Mouse (Mus musculus) spleen, adult 12 weeks (tissue): ENCODE results near the gene Slc10a7.

ENCODE experiments used
- DNase-seq: peaks from one replicate; pipeline ENCODE4 v3.0.0; 2022; ENCODE audit warnings: low spot score

Gene Slc10a7

DNA sequence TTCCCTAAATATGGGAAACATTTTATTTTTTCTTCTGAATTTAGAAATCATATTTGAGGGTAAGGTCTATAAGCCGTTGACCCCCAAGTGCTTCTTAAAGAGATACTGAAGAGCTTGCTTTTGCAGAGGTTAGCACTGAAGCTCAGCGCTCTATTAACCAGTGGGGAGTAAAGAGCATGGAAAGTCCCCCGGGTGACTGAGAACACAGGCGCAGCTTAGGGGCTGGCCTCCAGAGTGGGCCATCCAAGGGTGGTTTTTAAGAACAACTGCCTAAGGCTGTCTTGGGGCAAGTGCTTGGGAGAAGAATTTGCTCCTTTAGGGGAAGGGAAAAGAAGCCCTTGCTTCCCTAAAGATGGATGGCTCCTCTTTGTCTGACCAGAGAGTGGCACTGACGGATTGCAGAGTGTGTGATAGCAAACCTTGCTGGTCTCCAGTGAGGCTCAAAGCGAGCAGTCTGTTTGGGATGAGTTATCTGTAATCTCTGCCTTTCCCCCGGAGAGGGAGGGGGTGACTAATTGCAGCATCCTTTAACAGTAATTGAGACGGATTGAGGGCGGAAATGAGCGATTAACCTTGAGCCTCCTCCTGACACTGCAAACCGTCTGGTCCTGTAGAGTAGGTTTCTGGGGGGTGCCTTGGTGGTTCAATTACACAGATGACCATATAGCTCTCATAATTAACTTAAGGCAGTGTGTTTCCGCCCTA lies 115.7 kb downstream of the Slc10a7 start:
- DNase-seq = no peak

DNA sequence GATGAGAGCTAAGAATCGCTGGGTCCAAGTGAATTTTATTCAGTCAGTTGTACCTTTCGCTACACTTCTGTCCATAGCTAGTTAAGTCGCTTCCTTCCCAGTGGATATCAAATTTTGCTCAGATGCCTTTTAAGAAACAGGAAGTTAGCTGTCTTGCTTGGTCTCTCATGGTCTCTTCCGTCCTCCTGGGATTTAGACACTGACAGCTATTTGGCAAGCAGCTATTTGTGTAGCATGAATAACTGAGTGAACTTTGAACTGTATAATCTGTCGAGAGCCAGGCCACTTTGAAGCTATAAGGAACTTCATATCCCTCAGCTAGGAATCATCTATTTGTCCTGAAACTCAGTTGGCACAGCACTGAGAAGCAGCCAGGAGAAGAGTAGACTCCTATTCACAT lies 117.5 kb downstream of the Slc10a7 start:
- no peak for DNase-seq

GRCm38 (mm10) chr8:78627793-78628192 lies 118.6 kb downstream of the Slc10a7 start:
- DNase-seq = no peak

DNA sequence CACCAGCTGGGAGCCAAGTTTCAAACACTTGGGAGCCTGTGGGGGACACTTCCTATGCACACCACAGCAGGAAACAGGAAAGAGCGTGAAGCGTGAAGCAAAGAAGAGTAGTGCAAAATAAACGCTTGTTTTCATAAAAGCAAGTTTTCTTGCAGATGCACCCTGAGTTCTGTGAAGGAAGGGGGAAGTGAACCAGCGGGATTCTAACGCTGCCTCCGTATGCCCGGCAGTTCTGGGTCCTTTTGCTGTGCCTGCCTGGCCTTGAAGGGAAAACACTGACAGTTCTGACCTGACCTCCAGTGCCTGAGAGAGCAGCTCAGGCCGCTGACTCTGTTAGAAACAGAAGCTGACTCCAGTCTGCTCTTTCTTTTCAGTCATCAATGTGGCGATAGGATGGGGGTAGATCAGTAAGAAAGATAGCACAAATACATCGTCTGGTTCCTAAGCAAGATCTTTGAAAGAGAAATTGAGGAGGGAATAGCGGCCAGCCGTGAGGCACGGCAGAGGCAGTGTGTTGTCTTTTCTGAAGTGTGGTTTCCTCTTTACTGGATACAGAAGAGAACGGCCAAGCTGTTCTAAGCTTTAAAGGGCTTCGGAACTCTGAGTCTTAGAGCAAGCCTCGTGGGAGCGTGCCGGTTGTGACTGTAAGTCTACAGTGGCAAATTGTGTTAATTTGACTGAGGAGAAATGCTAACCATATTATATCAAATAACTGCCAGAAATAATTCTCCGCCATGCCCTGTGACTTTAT lies 121.4 kb downstream of the Slc10a7 start:
- DNase-seq = no peak

DNA sequence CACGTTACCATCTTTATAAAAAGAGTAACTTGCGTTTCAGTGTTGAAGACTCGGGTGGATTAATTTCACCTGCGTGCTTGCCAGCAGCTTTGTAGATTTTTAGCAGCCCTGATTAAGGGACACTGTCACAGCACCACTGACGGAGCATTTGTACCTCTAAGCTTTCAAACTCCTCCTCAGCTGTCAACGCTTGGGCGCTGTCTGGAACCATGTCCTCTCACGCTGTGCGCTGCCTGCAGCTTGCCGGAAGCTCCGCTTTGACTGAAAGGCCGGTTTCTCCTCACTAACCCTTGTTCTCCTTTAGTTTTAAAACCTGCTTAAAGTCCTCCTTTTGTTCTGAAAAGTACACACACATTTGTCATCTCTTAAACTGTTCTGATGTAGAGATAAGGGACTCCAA lies 123.9 kb downstream of the Slc10a7 start:
- no peak for DNase-seq

DNA sequence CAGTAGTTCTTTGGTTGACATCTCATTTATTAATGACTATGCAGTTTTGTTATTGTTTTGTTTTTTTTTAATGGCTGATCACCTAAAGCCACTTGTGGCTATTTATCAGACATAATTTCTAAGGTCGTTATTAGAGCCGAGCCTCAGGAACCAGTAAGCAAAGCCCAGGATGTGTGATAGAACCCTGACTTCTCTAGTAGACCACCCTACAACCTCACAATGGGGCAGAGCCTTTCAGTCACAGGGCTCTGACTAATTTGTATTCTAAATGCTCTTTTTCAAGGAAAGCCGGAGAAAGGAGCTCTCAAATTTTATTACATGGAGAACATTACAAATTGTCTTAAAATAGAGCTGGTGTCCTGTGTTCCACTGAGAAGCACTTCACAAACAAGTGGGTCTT lies 124.9 kb downstream of the Slc10a7 start:
- DNase-seq = no peak

GRCm38 (mm10) chr8:78634523-78635240 lies 125.5 kb downstream of the Slc10a7 start:
- no peak for DNase-seq

GRCm38 (mm10) chr8:78635241-78635771 lies 126.2 kb downstream of the Slc10a7 start:
- DNase-seq = no peak

DNA sequence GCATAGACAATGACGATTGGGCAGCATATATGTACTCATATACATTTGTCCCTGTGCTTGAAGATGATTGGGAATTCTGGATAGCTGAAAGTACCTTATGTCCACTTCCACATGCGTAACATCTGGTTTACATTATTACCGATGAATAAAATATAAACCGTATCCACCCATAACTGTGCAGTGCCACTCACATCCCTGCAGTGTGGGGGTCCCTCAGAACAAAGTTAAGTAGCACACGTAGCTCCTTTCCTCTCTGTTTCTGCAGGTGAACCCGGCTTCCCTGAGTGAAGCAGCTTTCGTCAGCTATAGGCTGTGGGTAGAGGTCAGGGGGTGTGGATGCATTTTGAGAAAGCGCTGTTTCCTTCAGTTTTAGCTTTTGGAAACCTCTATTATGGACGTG lies 132.8 kb downstream of the Slc10a7 start:
- DNase-seq = no peak

DNA sequence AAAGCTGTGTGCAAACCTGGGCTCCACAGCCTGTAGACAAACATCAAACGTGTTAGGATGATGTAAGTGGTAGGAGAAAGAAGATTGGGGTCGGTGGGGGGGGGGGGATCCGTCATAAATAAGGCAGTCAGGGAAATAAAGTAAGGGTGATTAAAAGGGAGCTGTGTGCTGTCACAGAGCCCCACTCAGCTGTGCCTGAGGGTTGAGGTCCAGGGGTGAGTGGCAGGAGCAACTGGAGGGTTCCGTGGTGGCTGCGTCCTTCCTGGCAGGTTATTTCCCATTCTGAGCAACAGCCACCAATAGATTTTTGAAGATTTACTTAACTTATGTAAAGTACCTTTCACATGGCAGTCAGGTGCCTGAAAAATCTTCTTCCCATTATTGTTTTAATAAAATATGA lies 133.2 kb downstream of the Slc10a7 start:
- no peak for DNase-seq

GRCm38 (mm10) chr8:78647000-78647656 lies 138.0 kb downstream of the Slc10a7 start:
- no peak for DNase-seq

DNA sequence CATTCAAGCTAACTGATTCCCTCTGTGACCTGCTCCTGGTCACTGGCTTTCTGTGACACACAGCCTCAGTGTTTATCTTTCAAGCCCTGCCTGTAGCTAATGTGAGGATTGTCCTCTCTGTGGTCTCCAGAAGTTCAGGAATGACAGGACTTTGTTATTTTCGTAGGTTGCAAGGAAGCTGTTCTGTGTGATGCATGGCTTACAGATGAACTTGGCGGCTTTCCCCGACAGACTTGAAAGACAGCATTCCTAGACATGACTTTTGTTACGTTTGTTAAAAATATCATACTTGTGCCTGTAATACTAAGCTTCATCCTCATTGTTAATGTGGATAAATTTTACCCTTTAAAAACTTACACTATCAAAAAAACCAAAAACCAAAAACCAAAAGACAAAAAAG lies 138.7 kb downstream of the Slc10a7 start:
- DNase-seq = no peak

DNA sequence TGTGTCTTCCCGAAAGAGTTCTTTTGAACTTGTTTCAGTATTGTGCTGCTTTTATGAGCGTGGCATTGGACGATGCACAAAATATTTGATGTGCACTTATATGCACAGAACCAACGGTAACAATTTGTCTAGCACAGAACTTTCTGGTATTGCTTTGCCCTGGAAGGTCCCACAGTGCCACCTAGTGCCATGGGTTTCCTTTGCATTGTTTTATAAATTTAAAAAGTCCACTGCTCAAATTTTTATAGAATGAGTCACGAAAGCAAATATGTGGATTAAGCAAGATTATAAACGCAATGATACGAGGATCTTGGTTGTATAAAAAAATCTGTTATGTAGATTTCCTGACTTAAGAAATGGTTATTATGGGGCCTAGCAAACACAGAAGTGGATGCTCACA lies 139.8 kb downstream of the Slc10a7 start:
- DNase-seq = peak; percentile 12

DNA sequence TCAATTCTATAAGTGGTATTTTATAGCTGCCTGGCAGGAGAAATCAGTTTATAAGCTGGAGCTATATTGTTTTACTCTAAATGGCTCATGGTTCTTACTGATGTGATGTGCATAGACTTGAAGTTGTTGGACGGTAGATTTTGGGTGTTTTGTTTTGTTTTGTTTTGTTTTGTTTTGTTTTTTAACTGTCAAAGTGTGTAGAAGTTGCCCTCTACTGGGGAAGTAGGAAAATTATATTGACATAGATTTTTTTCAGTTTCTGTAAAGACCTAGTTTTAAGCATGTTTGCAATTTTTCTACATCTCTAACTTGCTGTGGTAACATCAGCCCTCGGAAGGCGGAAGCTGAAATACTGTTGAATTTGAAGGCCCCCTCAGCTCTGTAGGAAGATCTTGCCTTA lies 142.5 kb downstream of the Slc10a7 start:
- DNase-seq = no peak

DNA sequence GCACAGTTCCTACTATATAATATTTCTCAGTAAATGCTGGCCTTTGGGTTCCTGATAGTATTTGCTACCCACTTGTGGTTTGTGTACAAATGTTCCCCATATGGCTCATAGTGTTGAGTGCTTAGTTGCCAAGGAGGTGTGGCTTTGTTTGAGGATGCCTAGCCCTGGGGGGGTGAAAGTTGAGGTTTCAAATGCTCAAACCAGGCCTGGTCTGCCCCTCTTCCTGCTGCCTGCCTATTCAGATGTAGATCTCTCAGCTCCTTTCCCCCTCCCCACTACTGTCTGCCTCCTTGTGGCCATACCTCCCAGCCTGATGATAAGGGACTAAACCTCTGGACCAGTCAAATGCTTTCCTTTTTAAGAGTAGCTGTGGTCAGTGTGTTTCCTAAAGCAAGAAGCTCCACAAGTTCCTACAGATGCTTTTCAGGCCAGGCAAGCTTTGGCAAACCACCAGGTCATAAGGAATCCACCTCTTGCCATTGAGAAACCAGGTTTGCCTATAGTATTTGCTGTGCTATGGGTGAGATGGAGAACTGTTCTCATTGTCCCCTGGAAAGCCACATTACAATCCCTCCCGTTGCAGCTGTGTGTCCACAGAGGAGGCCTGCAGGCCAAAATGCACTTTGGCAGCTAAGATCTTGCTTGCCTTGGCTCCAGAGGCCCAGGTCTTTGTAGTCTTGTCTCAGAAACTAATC lies 146.4 kb downstream of the Slc10a7 start:
- DNase-seq = no peak

- no peak for DNase-seq
These were observed 147.7 kb downstream of the Slc10a7 start for GRCm38 (mm10) chr8:78656700-78657370.

- DNase-seq = no peak
These were observed 149.0 kb downstream of the Slc10a7 start for GRCm38 (mm10) chr8:78658172-78658571.

DNA sequence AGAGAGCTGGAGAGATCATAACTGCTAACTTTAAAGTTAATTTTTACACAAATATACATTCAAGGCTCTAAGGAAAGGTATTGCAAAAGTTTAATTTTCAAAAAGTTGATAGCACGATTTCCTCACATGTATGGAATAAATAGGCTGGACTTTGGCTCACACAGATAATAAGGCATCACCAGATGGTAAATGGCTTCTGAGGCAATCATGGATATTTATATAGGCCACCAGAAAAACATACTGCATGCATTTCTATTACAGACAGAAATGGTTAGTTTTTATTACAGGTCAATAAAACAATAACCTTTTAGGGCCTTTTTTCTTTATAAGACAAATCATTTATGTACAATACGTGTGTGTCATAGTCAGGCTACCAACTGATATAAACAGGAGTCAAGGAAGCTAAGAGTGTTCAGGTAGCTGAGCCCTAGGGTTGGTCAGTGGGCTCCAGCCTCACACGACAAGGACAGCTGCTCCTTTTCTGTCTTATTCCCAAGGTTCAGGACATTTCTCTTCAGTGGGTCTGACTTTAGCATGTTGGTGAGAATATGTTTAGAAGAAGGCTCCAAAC lies 150.6 kb downstream of the Slc10a7 start:
- DNase-seq = no peak

DNA sequence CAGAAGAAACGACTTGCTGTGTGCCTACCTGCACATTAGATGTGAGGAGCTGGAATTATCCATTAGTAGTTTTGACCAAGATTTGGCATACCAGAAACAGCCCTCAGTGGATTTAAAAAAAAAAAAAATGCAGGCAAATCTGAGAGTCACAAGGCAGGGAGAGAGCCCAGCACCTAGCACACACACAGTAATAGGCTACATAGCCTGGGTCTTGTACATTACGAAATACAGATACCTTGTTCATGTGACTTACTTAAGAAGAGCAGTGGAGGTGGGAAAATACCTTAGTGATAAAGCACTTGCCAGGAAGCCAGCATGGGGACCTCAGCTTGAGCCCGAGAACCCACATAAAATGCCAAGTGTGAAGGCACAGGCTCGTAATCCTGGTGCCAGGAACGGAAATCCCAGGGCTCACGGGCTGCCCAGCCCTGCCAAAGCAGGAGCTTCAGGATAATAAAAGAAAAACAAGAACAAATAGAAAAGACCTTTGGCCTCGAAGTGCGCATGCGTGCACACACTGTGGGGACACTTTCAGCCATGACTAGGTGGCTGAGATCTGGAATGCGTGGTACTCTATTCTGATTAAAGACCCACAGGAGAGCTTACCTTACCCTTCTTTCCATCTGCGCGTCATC lies 155.3 kb downstream of the Slc10a7 start:
- DNase-seq = no peak

- no peak for DNase-seq
These were observed 158.3 kb downstream of the Slc10a7 start for GRCm38 (mm10) chr8:78667399-78667798.
